Mouse (Mus musculus): ENCODE data around the gene Rapgef6.

Gene Rapgef6

GRCm38 (mm10) chr11:54730931-54731330 is 208.3 kb downstream of the Rapgef6 start:
- no peak for DNase-seq (ENCODE audit: inconsistent age in 2 of 2, low spot score in 1 of 2)

GRCm38 (mm10) chr11:54731367-54731766 is 208.7 kb downstream of the Rapgef6 start:
- DNase-seq (ENCODE audit: inconsistent age in 2 of 2, low spot score in 1 of 2), result no peak

- DNase-seq (ENCODE audit: inconsistent age in 2 of 2, low spot score in 1 of 2), result no peak
Measured at GRCm38 (mm10) chr11:54733546-54733945, 210.9 kb downstream of the Rapgef6 start.

- no peak for DNase-seq (ENCODE audit: inconsistent age in 2 of 2, low spot score in 1 of 2)
Measured at GRCm38 (mm10) chr11:54735114-54735513, 212.5 kb downstream of the Rapgef6 start.

GRCm38 (mm10) chr11:54736903-54737302 is 214.3 kb downstream of the Rapgef6 start:
- DNase-seq (ENCODE audit: inconsistent age in 2 of 2, low spot score in 1 of 2), result no peak

- no peak for DNase-seq (ENCODE audit: inconsistent age in 2 of 2, low spot score in 1 of 2)
Measured at GRCm38 (mm10) chr11:54739012-54739750, 216.5 kb downstream of the Rapgef6 start.

GRCm38 (mm10) chr11:54741330-54741729 is 218.7 kb downstream of the Rapgef6 start:
- no peak for DNase-seq (ENCODE audit: inconsistent age in 2 of 2, low spot score in 1 of 2)

GRCm38 (mm10) chr11:54744231-54744630 is 221.6 kb downstream of the Rapgef6 start:
- DNase-seq (ENCODE audit: inconsistent age in 2 of 2, low spot score in 1 of 2), result no peak

Measured in adrenal gland, adult (tissue).